Mouse (Mus musculus) induced T-regulatory cell, adult 2 months (primary cell): ENCODE results near the gene Fance.
A peak's percentile ranks its signal among the peaks of the same experiment; 100 is the strongest.

Experiments used
- DNase-seq: peaks from one replicate; pipeline ENCODE4 v3.0.0-alpha.2; 2012; ENCODE audit warnings: low read depth

Gene Fance

GRCm38 (mm10) chr17:28293716-28294115, 19.6 kb upstream of the Fance start:
- DNase-seq, result no peak

GRCm38 (mm10) chr17:28294449-28295333, 18.6 kb upstream of the Fance start:
- no peak for DNase-seq

GRCm38 (mm10) chr17:28298888-28299287, 14.4 kb upstream of the Fance start:
- no peak for DNase-seq

GRCm38 (mm10) chr17:28299669-28300320, 13.5 kb upstream of the Fance start:
- DNase-seq, result no peak

GRCm38 (mm10) chr17:28300323-28300722, 13.0 kb upstream of the Fance start:
- no peak for DNase-seq

- no peak for DNase-seq
Observed at GRCm38 (mm10) chr17:28300850-28301249, 12.5 kb upstream of the Fance start.

- DNase-seq, result no peak
Observed at GRCm38 (mm10) chr17:28305172-28305571, 8.1 kb upstream of the Fance start.

- peak; percentile 95 for DNase-seq
Observed at GRCm38 (mm10) chr17:28308297-28309195, 4.8 kb upstream of the Fance start.

GRCm38 (mm10) chr17:28310831-28311230, 2.5 kb upstream of the Fance start:
- DNase-seq, result peak; percentile 44

- peak; percentile 34 for DNase-seq
Observed at GRCm38 (mm10) chr17:28311366-28312132, 1.8 kb upstream of the Fance start.

- DNase-seq, result peak; percentile 69
Observed at GRCm38 (mm10) chr17:28312232-28313211, 797 bp upstream of the Fance start.

- DNase-seq, result no peak
Observed at GRCm38 (mm10) chr17:28313880-28314225, 534 bp downstream of the Fance start.

GRCm38 (mm10) chr17:28315611-28316160, 2.4 kb downstream of the Fance start:
- no peak for DNase-seq

GRCm38 (mm10) chr17:28316476-28316875, 3.2 kb downstream of the Fance start:
- DNase-seq, result no peak

- DNase-seq, result no peak
Observed at GRCm38 (mm10) chr17:28317091-28317490, 3.8 kb downstream of the Fance start.

GRCm38 (mm10) chr17:28317725-28318124, 4.4 kb downstream of the Fance start:
- no peak for DNase-seq

- no peak for DNase-seq
Observed at GRCm38 (mm10) chr17:28321700-28322099, 8.4 kb downstream of the Fance start.

GRCm38 (mm10) chr17:28323786-28324185, 10.5 kb downstream of the Fance start:
- no peak for DNase-seq

GRCm38 (mm10) chr17:28324416-28324815, 11.1 kb downstream of the Fance start:
- DNase-seq, result peak; percentile 38

- no peak for DNase-seq
Observed at GRCm38 (mm10) chr17:28325751-28326150, 12.4 kb downstream of the Fance start.
